Mouse (Mus musculus): ENCODE data around the gene Dvl1.

Gene Dvl1

GRCm38 (mm10) chr4:155883587-155883986 lies 36.4 kb downstream of the Dvl1 start:
- no peak for DNase-seq (ENCODE audit: low spot score in 2 of 2)

DNA sequence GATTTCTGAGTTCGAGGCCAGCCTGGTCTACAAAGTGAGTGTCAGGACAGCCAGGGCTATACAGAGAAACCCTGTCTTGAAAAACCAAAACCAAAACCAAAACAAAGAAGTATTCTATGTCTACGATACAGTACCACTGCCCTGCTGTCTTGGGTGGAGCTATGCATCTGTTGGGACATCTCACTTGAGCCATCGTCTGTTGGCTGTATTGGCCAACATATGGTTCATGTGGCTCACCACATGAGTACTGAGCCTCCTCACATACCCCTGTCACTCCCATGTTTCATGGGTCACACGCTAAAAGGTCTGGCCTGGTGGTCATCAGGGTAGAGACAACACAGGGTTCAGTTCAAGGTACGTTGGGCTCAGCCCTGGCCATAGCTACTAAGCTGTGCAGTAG lies 39.1 kb downstream of the Dvl1 start:
- no peak for DNase-seq (ENCODE audit: low spot score in 2 of 2)

DNA sequence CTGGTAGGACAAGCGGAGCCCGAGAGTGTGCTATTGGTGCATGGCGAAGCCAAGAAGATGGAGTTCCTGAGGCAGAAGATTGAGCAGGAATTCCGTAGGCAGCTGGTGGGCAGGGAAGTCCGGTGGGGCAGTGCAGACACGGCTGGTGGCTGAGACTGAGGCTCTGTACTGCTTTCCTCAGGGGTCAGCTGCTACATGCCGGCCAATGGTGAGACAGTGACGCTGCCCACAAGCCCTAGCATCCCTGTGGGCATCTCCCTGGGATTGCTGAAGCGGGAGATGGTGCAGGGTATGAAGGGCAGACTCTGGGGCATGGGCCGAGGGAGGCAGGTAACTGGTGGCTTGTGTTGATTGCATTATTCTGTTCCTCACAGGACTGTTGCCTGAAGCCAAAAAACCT lies 40.5 kb downstream of the Dvl1 start:
- DNase-seq (ENCODE audit: low spot score in 2 of 2) = peak in 1 of 2 experiments; percentile 4

DNA sequence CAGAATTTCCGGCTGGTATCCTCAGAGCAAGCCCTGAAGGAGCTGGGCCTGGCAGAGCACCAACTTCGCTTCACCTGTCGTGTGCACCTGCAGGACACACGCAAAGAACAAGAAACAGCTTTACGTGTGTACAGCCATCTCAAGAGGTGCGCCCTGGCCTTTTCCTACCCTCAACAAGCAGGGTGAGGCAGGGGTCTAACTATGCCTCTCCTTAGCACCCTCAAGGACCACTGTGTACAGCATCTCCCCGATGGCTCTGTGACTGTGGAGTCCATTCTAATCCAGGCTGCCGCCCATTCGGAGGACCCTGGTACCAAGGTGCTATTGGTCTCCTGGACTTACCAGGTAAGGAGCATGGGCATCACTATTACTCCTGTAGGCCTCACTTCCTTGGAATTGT lies 41.0 kb downstream of the Dvl1 start:
- DNase-seq (ENCODE audit: low spot score in 2 of 2) = peak; percentile 4

GRCm38 (mm10) chr4:155889316-155889715 lies 42.1 kb downstream of the Dvl1 start:
- peak; percentile 5 to 10 for DNase-seq (ENCODE audit: low spot score in 2 of 2)

- peak in 1 of 2 experiments; percentile 24 for DNase-seq (ENCODE audit: low spot score in 2 of 2)
Measured at GRCm38 (mm10) chr4:155891011-155891471, 43.8 kb downstream of the Dvl1 start.

GRCm38 (mm10) chr4:155891551-155892001 lies 44.4 kb downstream of the Dvl1 start, which contains the start of the genes Pusl1 and Acap3:
Gene Pusl1, minus strand, starts transcription at chr4:155891781.
Gene Acap3, plus strand, starts transcription at chr4:155891822.
- DNase-seq (ENCODE audit: low spot score in 2 of 2) = peak; percentile 94 to 96

DNA sequence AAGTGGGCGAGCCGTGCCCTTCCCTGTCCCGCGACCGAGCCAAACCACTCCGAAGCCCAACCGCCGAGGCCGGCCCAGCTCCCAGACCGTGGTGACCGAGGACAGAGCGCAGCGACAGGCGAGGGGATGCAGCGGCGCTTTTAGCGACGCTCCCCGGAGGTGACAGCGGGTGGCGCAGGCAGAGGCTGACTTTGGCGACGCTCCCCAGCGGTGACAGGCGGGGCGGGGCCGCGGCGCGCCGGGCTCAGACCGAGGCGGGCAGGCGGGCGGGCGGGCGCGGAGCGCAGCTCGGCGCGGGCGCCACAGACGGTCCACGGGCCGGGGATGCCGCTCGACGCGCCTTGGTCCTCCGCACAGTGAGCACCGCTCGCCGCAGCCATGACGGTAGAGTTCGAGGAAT lies 44.8 kb downstream of the Dvl1 start:
- DNase-seq (ENCODE audit: low spot score in 2 of 2) = peak in 1 of 2 experiments; percentile 78

DNA sequence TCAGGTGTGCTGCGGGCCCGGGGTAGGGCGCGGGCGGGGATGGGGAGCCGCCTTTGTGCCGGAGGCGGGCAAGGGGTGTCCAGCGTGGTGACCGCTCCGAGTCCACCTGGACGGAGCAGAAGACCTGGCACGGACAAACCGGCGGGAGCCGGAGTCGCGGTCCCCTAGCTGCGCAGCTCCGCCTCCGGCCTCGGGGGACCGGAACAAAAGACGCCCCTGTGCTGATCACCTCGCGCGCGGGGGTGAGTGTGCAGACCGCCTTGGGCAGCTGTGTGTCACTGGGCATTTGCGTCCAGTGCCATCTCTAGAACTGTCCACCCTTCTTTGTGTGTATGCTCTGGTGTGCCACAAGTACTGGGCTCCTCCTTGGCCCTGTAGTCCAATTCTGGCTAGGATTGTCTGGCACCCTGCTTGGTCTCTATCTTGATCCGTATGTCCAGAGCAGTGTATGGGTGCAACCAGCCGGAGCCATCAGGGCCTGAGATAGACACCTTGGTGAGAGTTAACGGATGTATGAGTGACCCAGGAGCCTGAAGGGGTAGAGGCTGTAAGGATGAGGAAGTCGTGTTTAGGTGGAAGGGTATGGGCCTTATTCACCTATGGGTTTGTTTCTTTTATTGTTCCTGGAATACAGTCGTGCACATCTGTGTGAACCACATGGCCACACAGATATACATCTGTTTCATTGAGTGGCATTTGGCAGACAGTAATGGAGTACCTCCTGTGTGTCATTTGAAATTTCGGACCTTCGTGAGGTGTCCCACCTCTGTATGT lies 45.4 kb downstream of the Dvl1 start:
- peak; percentile 49 to 58 for DNase-seq (ENCODE audit: low spot score in 2 of 2)

DNA sequence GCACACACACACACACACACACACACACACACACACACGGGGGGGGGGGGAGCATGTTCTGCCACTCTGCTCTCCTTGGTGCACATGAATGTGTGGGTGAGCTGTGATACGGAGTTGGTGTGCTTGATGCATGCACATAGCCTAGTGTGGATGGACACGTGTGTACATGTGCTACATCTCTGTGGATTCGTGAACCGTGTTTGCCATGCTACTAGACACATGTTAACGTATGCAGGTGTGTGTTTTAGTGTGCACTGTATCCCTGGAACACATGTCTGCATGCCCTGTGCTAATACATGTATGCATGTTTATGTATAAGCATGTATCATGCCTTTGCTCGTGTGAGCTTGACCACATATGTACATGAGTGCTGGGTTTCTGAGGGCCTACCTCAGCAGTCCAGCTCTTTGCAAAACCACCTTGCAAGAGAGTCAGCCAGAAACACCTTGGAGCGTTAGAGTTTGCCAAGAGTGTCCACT lies 46.0 kb downstream of the Dvl1 start:
- peak; percentile 6 to 27 for DNase-seq (ENCODE audit: low spot score in 2 of 2)

DNA sequence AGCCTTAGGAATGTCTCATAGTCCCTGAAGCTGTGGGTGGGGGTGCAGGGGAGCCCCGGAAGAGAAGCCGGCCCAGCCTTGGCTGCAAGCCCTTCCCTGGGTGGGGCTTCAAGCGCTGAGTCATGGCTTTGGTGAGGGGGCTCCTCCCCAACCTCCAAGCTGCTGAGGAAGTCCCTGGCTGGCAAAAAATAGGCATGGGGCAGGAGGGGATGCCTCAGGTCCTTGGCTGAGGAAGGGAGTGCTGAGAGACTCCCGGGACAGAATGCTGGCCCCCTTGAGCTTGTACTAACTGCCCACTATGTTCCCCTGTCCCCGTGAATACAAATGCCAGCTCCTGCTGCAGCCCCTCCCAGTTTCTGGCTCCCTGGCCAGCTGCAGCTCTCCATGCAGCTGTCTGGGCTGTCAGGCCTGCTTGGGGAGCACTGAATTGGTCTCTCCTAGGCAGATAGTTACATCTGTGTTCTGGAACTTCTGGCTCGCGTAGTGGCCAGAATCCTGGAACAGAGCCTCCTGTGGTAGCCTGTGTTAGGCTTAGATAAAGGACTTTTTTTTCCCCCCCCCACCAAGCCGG lies 47.2 kb downstream of the Dvl1 start:
- peak; percentile 70 to 71 for DNase-seq (ENCODE audit: low spot score in 2 of 2)

DNA sequence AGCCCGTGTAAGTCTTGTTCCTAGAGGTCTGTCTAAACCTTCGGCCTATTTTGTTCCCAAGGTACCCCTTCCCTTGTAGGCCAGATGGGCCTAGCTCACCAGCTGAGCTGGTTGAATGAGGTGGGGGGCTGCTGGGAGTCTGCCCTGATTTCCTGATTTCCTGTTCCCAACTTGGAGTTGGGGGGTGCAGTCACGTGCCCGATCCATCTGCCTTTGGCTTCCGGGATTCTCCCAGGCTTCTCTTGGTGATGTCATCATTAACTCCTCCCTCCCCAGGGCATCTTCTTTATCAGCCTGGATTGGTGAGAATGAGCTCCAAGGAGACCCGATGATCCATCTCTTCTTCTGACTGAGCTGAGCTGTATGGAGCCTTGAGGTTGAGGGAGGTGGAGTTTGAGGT lies 48.0 kb downstream of the Dvl1 start:
- DNase-seq (ENCODE audit: low spot score in 2 of 2) = peak; percentile 76 to 79

DNA sequence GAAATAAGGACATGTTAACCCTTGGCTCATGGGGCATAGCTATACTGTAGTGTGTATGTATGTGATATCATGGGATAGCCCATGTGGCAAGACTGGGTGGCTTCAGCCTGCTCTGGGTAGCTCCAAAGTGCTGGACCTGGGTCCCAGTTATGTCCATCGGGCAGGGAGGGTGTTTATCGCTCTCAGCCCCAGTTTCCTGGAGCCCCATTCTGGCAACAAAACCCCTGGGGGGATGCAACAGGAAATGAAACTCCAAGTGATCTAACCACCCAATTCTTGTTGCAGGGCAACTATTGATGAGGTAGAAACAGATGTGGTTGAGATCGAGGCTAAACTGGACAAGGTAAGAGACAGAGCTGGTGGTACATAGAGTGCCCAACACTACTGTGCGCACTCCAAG lies 48.6 kb downstream of the Dvl1 start:
- DNase-seq (ENCODE audit: low spot score in 2 of 2) = peak in 1 of 2 experiments; percentile 5

- peak in 1 of 2 experiments; percentile 6 for DNase-seq (ENCODE audit: low spot score in 2 of 2)
Measured at GRCm38 (mm10) chr4:155896461-155896860, 49.3 kb downstream of the Dvl1 start.

DNA sequence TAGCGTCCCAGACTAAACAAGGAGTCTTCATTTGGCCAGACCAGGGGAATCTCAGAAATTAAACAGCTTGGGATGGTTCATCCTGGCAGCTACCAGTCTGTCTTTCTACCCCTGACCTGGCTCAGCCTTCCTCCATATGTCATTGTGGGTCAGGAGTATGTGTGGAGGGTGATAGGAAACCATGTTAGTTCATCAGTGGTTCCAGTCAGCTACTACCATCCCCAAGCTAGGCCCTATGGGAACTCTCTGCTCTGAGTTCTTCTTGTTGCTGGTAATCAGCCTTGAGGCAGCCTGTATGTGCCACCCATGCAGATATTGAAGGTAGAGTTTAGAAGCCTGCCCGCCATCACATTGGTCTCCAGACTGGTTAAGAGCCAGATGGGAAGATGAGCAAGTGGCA lies 51.1 kb downstream of the Dvl1 start:
- DNase-seq (ENCODE audit: low spot score in 2 of 2) = no peak

DNA sequence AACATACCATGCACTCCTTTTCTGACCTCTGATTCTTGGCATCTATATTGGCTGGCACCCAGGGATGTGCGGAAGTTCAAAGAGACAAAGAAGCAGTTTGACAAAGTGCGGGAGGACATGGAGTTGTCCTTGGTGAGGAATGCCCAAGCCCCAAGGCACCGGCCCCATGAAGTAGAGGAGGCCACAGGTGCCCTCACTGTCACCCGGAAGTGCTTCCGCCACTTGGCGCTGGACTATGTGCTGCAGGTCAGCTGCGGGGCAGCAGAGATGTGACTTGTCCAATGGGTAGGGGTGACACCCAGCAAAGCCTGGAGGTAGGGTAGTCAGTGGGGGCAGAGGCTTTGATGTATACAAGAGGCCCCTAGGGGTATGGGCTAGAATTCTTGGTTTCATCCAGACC lies 52.2 kb downstream of the Dvl1 start:
- DNase-seq (ENCODE audit: low spot score in 2 of 2) = peak in 1 of 2 experiments; percentile 4

- DNase-seq (ENCODE audit: low spot score in 2 of 2) = peak; percentile 44 to 62
Measured at GRCm38 (mm10) chr4:155901205-155901604, 54.0 kb downstream of the Dvl1 start.

GRCm38 (mm10) chr4:155903246-155903645 lies 56.0 kb downstream of the Dvl1 start:
- peak; percentile 5 to 6 for DNase-seq (ENCODE audit: low spot score in 2 of 2)

DNA sequence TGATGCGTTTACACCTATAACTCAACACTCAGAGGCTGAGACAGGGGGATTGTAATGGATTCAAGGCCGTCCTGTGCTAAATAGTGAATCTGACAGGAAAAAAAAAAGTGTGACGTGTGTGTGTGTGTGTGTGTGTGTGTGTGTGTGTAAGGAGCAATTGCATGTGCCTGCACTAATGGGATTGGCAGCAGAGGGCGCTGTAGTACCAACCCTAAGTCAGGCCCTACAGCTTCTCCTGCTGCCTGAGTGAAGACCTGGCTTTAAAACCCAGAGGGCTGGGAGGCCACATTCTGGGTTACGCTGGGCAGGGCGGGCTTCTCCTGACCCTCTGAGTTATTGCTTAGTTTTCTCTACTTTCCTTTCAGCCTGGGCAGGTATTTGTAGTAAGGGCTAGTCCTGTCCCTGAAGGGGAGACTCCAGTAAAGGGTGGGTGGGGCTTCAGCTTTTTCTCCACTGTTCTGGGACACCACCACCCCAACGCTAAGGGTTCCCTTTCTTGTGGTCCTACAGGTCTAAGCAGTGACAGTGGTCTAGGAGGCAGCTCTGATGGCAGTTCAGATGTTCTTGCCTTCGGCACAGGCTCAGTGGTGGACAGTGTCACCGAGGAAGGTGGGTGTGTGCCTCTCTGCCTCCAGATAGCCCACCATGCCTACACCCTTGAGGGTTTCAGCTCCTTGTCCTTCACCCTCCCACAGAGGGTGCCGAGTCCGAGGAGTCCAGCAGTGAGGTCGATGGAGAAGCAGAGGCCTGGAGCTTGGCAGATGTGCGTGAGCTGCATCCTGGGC lies 57.3 kb downstream of the Dvl1 start:
- DNase-seq (ENCODE audit: low spot score in 2 of 2) = peak; percentile 21 to 23

DNA sequence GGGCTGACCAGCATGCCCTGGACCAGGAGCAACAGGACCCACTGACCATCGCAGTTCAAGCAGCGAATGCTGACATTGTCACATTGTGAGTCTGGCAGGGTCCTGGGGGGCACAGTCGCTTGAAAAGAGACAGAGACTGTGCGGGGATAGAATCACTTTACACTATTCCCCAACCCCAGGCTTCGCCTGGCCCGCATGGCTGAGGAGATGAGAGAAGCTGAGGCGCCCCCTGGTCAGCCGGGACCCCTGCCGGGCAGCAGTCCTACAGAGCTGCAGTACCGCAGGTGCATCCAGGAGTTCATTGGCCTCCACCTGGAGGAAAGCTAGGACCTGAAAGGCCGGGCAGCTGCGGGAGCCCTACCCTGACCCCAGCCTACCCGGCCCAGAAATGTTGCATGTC lies 58.4 kb downstream of the Dvl1 start:
- DNase-seq (ENCODE audit: low spot score in 2 of 2) = peak; percentile 6 to 7

GRCm38 (mm10) chr4:155906125-155906524 lies 58.9 kb downstream of the Dvl1 start:
- peak; percentile 4 to 5 for DNase-seq (ENCODE audit: low spot score in 2 of 2)

- peak; percentile 5 to 8 for DNase-seq (ENCODE audit: low spot score in 2 of 2)
Measured at GRCm38 (mm10) chr4:155907003-155907402, 59.8 kb downstream of the Dvl1 start.
